Mouse (Mus musculus): ENCODE measurements at regions not wholly inside any gene's neighbourhood (a gene's known extent, or its start where the extent isn't known, plus 50 kb on each side); places are given as distances from the start of the nearest gene placed in this dataset.

GRCm38 (mm10) chr12:58827864-58828263 is 184.0 kb downstream of the Sec23a start:
- Histone ChIP-seq H3K4me2 (ENCODE audit: low read depth, low read length) (no peak overlapping the region), H3K36me3 (replicated peaks; ENCODE audit: control insufficient read depth, insufficient read depth, low read length) (no peaks in the 10 kb centered on the region), H3K27ac (ENCODE audit: low read depth) (no peak overlapping the region), H3K4me1 (ENCODE audit: control insufficient read depth, insufficient read depth) (no peaks in the 10 kb centered on the region), H3K27me3 (ENCODE audit: control insufficient read depth, insufficient read depth, low read length) (no peaks in the 10 kb centered on the region), H3K4me3 (ENCODE audit: low read depth, low read length) (no peak overlapping the region), H3K9ac (replicated peaks; ENCODE audit: low read depth, low read length) (no peak overlapping the region), H3K9me3 (replicated peaks; ENCODE audit: control insufficient read depth, low read length) (no peaks in the 10 kb centered on the region)
- ATAC-seq (ENCODE audit: insufficient read depth, low read depth) (no peak), DNase-seq (ENCODE audit: low spot score) (no peak)
- no peak for TF ChIP-seq EP300 (IDR thresholded peaks at IDR 0.05; ENCODE audit: low read depth)
- no peak for TF ChIP-seq CTCF (IDR thresholded peaks at IDR 0.05; ENCODE audit: low read depth)

- H3K9me3 ChIP-seq (replicated peaks; ENCODE audit: control insufficient read depth, low read length) = no peaks in the 10 kb centered on the region
- 83% methylated on average over 7 of the region's 7 CpGs for WGBS
- H3K4me3 ChIP-seq (ENCODE audit: low read depth, low read length) = no peak overlapping the region
- ATAC-seq (ENCODE audit: insufficient read depth, low read depth) (no peak), DNase-seq (ENCODE audit: low spot score) (no peak)
- H3K4me1 ChIP-seq (ENCODE audit: control insufficient read depth, insufficient read depth) = no peaks in the 10 kb centered on the region
- H3K27me3 ChIP-seq (ENCODE audit: control insufficient read depth, insufficient read depth, low read length) = no peaks in the 10 kb centered on the region
- H3K9ac ChIP-seq (replicated peaks; ENCODE audit: low read depth, low read length) = no peak overlapping the region
- H3K36me3 ChIP-seq (replicated peaks; ENCODE audit: control insufficient read depth, insufficient read depth, low read length) = no peaks in the 10 kb centered on the region
- H3K4me2 ChIP-seq (ENCODE audit: low read depth, low read length) = no peak overlapping the region
- TF ChIP-seq EP300 (IDR thresholded peaks at IDR 0.05; ENCODE audit: low read depth) (no peak), CTCF (IDR thresholded peaks at IDR 0.05; ENCODE audit: low read depth) (no peak)
- H3K27ac ChIP-seq (ENCODE audit: low read depth) = no peak overlapping the region
Observed at GRCm38 (mm10) chr12:58825139-58825921, 186.5 kb downstream of the Sec23a start.

GRCm38 (mm10) chr12:58822971-58823370 is 188.8 kb downstream of the Sec23a start:
- Histone ChIP-seq H3K9me3 (replicated peaks; ENCODE audit: control insufficient read depth, low read length) (no peaks in the 10 kb centered on the region), H3K4me3 (ENCODE audit: low read depth, low read length) (no peak overlapping the region), H3K27ac (ENCODE audit: low read depth) (no peak overlapping the region), H3K4me1 (ENCODE audit: control insufficient read depth, insufficient read depth) (no peaks in the 10 kb centered on the region), H3K9ac (replicated peaks; ENCODE audit: low read depth, low read length) (no peak overlapping the region), H3K27me3 (ENCODE audit: control insufficient read depth, insufficient read depth, low read length) (no peaks in the 10 kb centered on the region), H3K4me2 (ENCODE audit: low read depth, low read length) (no peak overlapping the region), H3K36me3 (replicated peaks; ENCODE audit: control insufficient read depth, insufficient read depth, low read length) (no peaks in the 10 kb centered on the region)
- 33% methylated on average over 3 of the region's 3 CpGs for WGBS
- no peak for TF ChIP-seq CTCF (IDR thresholded peaks at IDR 0.05; ENCODE audit: low read depth)
- TF ChIP-seq EP300 (IDR thresholded peaks at IDR 0.05; ENCODE audit: low read depth) = no peak
- ATAC-seq (ENCODE audit: insufficient read depth, low read depth) (no peak), DNase-seq (ENCODE audit: low spot score) (no peak)

GRCm38 (mm10) chr12:58804068-58804467 is 207.7 kb downstream of the Sec23a start:
- 69% methylated on average over 6 of the region's 6 CpGs for WGBS
- no peak for DNase-seq (ENCODE audit: low spot score)
- ATAC-seq (ENCODE audit: insufficient read depth, low read depth) = no peak

GRCm38 (mm10) chr12:58802410-58802809 is 209.4 kb downstream of the Sec23a start:
- Histone ChIP-seq H3K9ac (replicated peaks; ENCODE audit: low read depth, low read length) (no peak overlapping the region), H3K4me2 (ENCODE audit: low read depth, low read length) (no peak overlapping the region), H3K27me3 (ENCODE audit: control insufficient read depth, insufficient read depth, low read length) (no peaks in the 10 kb centered on the region), H3K4me1 (ENCODE audit: control insufficient read depth, insufficient read depth) (no peaks in the 10 kb centered on the region), H3K27ac (ENCODE audit: low read depth) (no peak overlapping the region), H3K36me3 (replicated peaks; ENCODE audit: control insufficient read depth, insufficient read depth, low read length) (no peaks in the 10 kb centered on the region), H3K4me3 (ENCODE audit: low read depth, low read length) (no peak overlapping the region), H3K9me3 (replicated peaks; ENCODE audit: control insufficient read depth, low read length) (no peaks in the 10 kb centered on the region)
- DNase-seq (ENCODE audit: low spot score) (peak; percentile 57), ATAC-seq (ENCODE audit: insufficient read depth, low read depth) (peak; percentile 53; the same call in 1 of the 2 replicates)
- WGBS = 33% methylated on average over 4 of the region's 4 CpGs
- TF ChIP-seq EP300 (IDR thresholded peaks at IDR 0.05; ENCODE audit: low read depth) (no peak), CTCF (IDR thresholded peaks at IDR 0.05; ENCODE audit: low read depth) (peak; percentile 82)

More at GRCm38 (mm10) chr12:58804068-58804467, 207.7 kb downstream of the Sec23a start:
- no peak for TF ChIP-seq EP300 (IDR thresholded peaks at IDR 0.05; ENCODE audit: low read depth)
- TF ChIP-seq CTCF (IDR thresholded peaks at IDR 0.05; ENCODE audit: low read depth) = no peak
- Histone ChIP-seq H3K4me1 (ENCODE audit: control insufficient read depth, insufficient read depth) (no peaks in the 10 kb centered on the region), H3K4me3 (ENCODE audit: low read depth, low read length) (no peak overlapping the region), H3K27me3 (ENCODE audit: control insufficient read depth, insufficient read depth, low read length) (no peaks in the 10 kb centered on the region), H3K9ac (replicated peaks; ENCODE audit: low read depth, low read length) (no peak overlapping the region), H3K4me2 (ENCODE audit: low read depth, low read length) (no peak overlapping the region), H3K9me3 (replicated peaks; ENCODE audit: control insufficient read depth, low read length) (no peaks in the 10 kb centered on the region), H3K27ac (ENCODE audit: low read depth) (no peak overlapping the region), H3K36me3 (replicated peaks; ENCODE audit: control insufficient read depth, insufficient read depth, low read length) (no peaks in the 10 kb centered on the region)

Measured in heart, postnatal 0 days (tissue).